Mouse (Mus musculus) liver, embryonic 14.5 days (tissue): ENCODE measurements around the gene Habp4.

Experiments
- CTCF ChIP-seq: IDR thresholded peaks from 2 replicates; pipeline ENCODE4 v1.5.1; 2016; ENCODE audit warnings: antibody characterized with exemption, low read depth, control low read depth
- EP300 ChIP-seq: IDR thresholded peaks from 2 replicates; pipeline ENCODE4 v1.6.1; 2016; ENCODE audit warnings: antibody characterized with exemption, low read depth

- TF ChIP-seq CTCF (no peak), EP300 (no peak)
These were observed 36.7 kb downstream of the Habp4 start for GRCm38 (mm10) chr13:64198310-64198709.
